Mouse (Mus musculus) forebrain, embryonic 15.5 days (tissue): ENCODE results near the gene Cep78. TPM values are rescaled to one million over a fixed set of nuclear protein-coding genes. Genes with fewer than 3 reads are reported as not detected.

ENCODE experiments used
- ATAC-seq: fragments of 200-750 bp; cut with Nextera tagmentation; replicated peaks from 2 replicates; pipeline ENCODE4 v1.8.0; 2017; ENCODE audit warnings: mild to moderate bottlenecking, moderate TSS enrichment, moderate library complexity
- H3K27ac ChIP-seq: fragments of 300-500 bp; sonication (generic); replicated peaks from 2 replicates; pipeline ENCODE4 v1.5.1; 2015; ENCODE audit warnings: mild to moderate bottlenecking, inconsistent platforms
- H3K27me3 ChIP-seq: fragments of 300-500 bp; sonication (generic); 2 replicates; pipeline ENCODE4 v1.6.1; 2015; ENCODE audit warnings: inconsistent platforms
- H3K36me3 ChIP-seq: fragments of 300-500 bp; sonication (generic); 2 replicates; pipeline ENCODE4 v1.6.1; 2015; ENCODE audit warnings: mild to moderate bottlenecking, inconsistent platforms
- H3K4me1 ChIP-seq: fragments of 300-500 bp; sonication (generic); 2 replicates; pipeline ENCODE4 v1.6.1; 2015; ENCODE audit warnings: inconsistent platforms
- H3K4me2 ChIP-seq: fragments of 300-500 bp; sonication (generic); replicated peaks from 2 replicates; pipeline ENCODE4 v1.6.1; 2015; ENCODE audit warnings: mild to moderate bottlenecking, inconsistent platforms
- H3K4me3 ChIP-seq: fragments of 300-500 bp; sonication (generic); 2 replicates; pipeline ENCODE4 v1.5.1; 2015; ENCODE audit warnings: mild to moderate bottlenecking, inconsistent platforms
- H3K9ac ChIP-seq: fragments of 300-500 bp; sonication (generic); replicated peaks from 2 replicates; pipeline ENCODE4 v1.6.1; 2015; ENCODE audit warnings: mild to moderate bottlenecking, inconsistent platforms
- H3K9me3 ChIP-seq: fragments of 300-500 bp; sonication (generic); 2 replicates; pipeline ENCODE4 v1.6.1; 2016; ENCODE audit warnings: inconsistent platforms
- WGBS: fragments of 180-500 bp; shearing (Covaris S2); methylation state at CpG from one replicate; pipeline ENCODE4 v1.1.7; 2015; ENCODE audit warnings: mixed read lengths; 5-methylcytosine and 5-hydroxymethylcytosine counted together
- polyA plus RNA-seq: library from polyadenylated mRNA; unstranded; fragments of >200 nt; fragmentation: Nextera tagmentation; extraction: Ambion mirVana; gene quantifications from 2 replicates; pipeline ENCODE4 v1.2.1, GENCODE M21; 2015

Cep78 gene
- polyA plus RNA-seq, 1 experiment from 2014 or later: 36.1 TPM

DNA sequence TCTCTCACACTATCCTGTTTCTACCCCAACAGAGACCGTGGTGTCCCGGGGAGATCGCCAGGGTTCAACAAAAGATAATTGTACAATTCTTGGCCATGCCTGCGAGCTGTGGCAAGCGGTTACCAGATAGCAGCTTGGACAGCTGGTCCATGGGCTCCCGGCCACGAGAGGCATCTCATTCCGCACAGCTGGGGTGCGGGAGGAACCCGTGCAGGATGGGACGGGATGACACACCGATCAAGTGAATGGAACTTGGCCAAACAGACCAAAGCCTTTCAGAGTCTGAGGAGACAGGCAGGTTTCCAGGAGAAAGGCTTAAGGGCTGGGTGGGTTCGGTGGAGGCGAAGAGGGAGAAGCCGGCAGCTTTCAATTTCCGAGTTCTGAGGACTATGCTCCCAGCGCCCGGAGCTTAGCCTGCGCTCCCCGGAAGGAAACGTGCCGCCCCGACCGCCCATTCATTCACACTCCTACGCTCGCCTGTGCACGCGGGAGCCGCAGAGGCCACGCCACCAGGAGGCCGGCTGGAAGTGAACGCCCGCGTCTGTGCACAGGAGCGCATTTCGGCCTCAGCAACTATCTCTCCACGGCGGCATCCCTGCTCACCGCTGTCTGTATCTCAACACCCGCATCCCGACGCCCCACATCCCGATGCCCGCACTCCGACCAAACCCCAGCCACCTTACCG lies 60.5 kb downstream of the Cep78 start:
- no peaks in the 10 kb centered on the region for H3K36me3 ChIP-seq
- H3K4me2 ChIP-seq: peak overlapping the region; percentile 81
- H3K9me3 ChIP-seq: no peaks in the 10 kb centered on the region
- ATAC-seq: peak; percentile 60
- peak overlapping the region; percentile 55 for H3K9ac ChIP-seq
- no peaks in the 10 kb centered on the region for H3K27me3 ChIP-seq
- H3K4me1 ChIP-seq: peaks cover 19% of the 10 kb centered on the region
- WGBS: under 1% methylated on average over 46 of the region's 46 CpGs
- peak overlapping the region; percentile 62 for H3K4me3 ChIP-seq
- H3K27ac ChIP-seq: peak overlapping the region; percentile 87

GRCm38 (mm10) chr19:15923426-15923825 lies 61.4 kb downstream of the Cep78 start:
- 20% methylated on average over 9 of the region's 9 CpGs for WGBS
- 0 out of 2 replicates have a peak overlapping the region, but pooled peaks have one; percentile 55 for H3K9ac ChIP-seq
- H3K9me3 ChIP-seq: no peaks in the 10 kb centered on the region
- H3K4me1 ChIP-seq: peaks cover 19% of the 10 kb centered on the region
- H3K27me3 ChIP-seq: no peaks in the 10 kb centered on the region
- H3K27ac ChIP-seq: no peak overlapping the region; the same call in 1 of the 2 replicates
- H3K4me3 ChIP-seq: peak overlapping the region; percentile 62
- peak overlapping the region; percentile 81 for H3K4me2 ChIP-seq
- H3K36me3 ChIP-seq: no peaks in the 10 kb centered on the region
- no peak for ATAC-seq

GRCm38 (mm10) chr19:15919336-15919735 lies 65.5 kb downstream of the Cep78 start:
- no peak overlapping the region for H3K4me3 ChIP-seq
- no peak for ATAC-seq
- H3K9me3 ChIP-seq: no peaks in the 10 kb centered on the region
- peaks cover 4% of the 10 kb centered on the region; the same call in 1 of the 2 replicates for H3K36me3 ChIP-seq
- H3K9ac ChIP-seq: no peak overlapping the region
- H3K27ac ChIP-seq: no peak overlapping the region
- WGBS: 97% methylated on average over 7 of the region's 7 CpGs
- H3K4me2 ChIP-seq: no peak overlapping the region
- H3K27me3 ChIP-seq: no peaks in the 10 kb centered on the region
- peaks cover 12% of the 10 kb centered on the region for H3K4me1 ChIP-seq

GRCm38 (mm10) chr19:15918111-15918510 lies 66.7 kb downstream of the Cep78 start:
- peaks cover 6% of the 10 kb centered on the region; the same call in 1 of the 2 replicates for H3K36me3 ChIP-seq

DNA sequence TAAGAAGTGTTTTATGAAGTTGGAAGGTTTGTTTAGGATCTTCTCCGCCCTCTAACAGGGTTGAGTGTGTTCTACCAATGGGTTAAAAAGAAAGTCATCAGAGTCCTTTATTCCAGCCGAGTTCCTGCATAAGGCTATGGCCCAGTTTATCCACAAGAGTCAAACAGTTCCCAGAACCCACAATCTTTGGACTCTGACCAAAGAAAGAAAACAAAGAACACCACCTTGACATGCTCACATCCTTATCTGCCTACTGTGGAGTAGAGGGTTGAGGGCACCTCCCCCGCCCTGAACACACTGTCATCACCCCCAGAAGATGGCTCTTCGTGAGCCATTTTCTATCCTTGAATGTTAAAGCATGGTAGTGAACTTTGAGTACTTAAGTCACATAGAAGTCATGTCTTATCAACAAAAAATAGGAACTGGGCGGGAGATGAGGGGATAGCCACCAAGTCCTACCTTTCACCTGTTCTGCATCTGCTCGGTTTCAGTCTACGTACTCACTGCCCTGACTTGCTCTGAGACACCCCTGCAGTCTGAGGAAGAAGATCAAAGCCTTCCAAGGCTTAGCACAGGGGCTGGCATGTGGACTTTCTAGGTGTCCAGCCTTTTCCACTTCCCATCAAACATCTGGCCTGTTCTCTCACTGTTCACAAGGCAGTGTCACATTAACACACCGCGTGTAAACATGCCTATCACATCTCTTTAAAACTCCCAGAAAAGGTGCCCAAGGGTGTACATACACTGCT lies 71.4 kb downstream of the Cep78 start:
- Histone ChIP-seq H3K9ac (no peak overlapping the region), H3K4me1 (no peaks in the 10 kb centered on the region), H3K4me3 (no peak overlapping the region), H3K9me3 (no peaks in the 10 kb centered on the region), H3K4me2 (no peak overlapping the region), H3K27ac (no peak overlapping the region), H3K27me3 (no peaks in the 10 kb centered on the region), H3K36me3 (peaks cover 12% of the 10 kb centered on the region; the same call in 1 of the 2 replicates)
- ATAC-seq: no peak
- WGBS: 91% methylated on average over 9 of the region's 9 CpGs

More at GRCm38 (mm10) chr19:15918111-15918510, 66.7 kb downstream of the Cep78 start:
- WGBS: 97% methylated on average over 7 of the region's 7 CpGs
- Histone ChIP-seq H3K9ac (no peak overlapping the region), H3K4me1 (peaks cover 3% of the 10 kb centered on the region), H3K4me2 (no peak overlapping the region), H3K9me3 (no peaks in the 10 kb centered on the region), H3K4me3 (no peak overlapping the region), H3K27me3 (no peaks in the 10 kb centered on the region), H3K27ac (no peak overlapping the region)
- ATAC-seq: no peak

DNA sequence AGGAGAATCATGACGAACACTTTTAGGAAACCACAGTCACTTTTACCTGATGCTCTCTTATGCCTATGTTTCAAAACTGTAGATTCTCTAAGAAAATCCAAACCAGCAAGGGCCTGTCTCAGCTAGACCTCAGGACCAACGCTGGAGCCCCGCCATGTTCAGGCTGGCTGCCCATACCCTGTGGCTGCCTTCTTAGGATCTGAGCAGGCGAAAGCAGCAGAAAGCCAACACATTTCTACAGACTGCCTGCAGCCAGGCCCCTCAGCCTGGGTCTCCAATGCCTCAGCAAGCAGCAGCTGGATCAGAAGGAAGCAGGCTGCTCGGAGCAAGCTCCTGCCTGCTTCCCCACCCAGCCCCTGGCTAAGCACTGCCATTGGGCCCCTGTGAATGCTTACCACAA lies 73.3 kb downstream of the Cep78 start:
- Histone ChIP-seq H3K4me1 (no peaks in the 10 kb centered on the region), H3K27me3 (no peaks in the 10 kb centered on the region), H3K9me3 (no peaks in the 10 kb centered on the region), H3K36me3 (peaks cover 8% of the 10 kb centered on the region; the same call in 1 of the 2 replicates), H3K27ac (no peak overlapping the region), H3K9ac (no peak overlapping the region), H3K4me2 (no peak overlapping the region), H3K4me3 (no peak overlapping the region)
- ATAC-seq: no peak
- WGBS: 93% methylated on average over 5 of the region's 5 CpGs

- 88% methylated on average over 3 of the region's 3 CpGs for WGBS
- peaks cover 8% of the 10 kb centered on the region; the same call in 1 of the 2 replicates for H3K36me3 ChIP-seq
- H3K27ac ChIP-seq: no peak overlapping the region
- no peak overlapping the region for H3K4me2 ChIP-seq
- ATAC-seq: no peak
- H3K4me3 ChIP-seq: no peak overlapping the region
- no peaks in the 10 kb centered on the region for H3K4me1 ChIP-seq
- H3K27me3 ChIP-seq: no peaks in the 10 kb centered on the region
- no peaks in the 10 kb centered on the region for H3K9me3 ChIP-seq
- no peak overlapping the region for H3K9ac ChIP-seq
Measured at GRCm38 (mm10) chr19:15910987-15911386, 73.8 kb downstream of the Cep78 start.

GRCm38 (mm10) chr19:15910488-15910887 lies 74.3 kb downstream of the Cep78 start:
- WGBS: 91% methylated on average over 1 of the region's 1 CpGs
- Histone ChIP-seq H3K9me3 (no peaks in the 10 kb centered on the region), H3K4me2 (no peak overlapping the region), H3K4me3 (no peak overlapping the region), H3K4me1 (no peaks in the 10 kb centered on the region), H3K36me3 (peaks cover 8% of the 10 kb centered on the region; the same call in 1 of the 2 replicates), H3K27ac (no peak overlapping the region), H3K27me3 (no peaks in the 10 kb centered on the region), H3K9ac (no peak overlapping the region)
- ATAC-seq: no peak

GRCm38 (mm10) chr19:15908016-15908415 lies 76.8 kb downstream of the Cep78 start:
- Histone ChIP-seq H3K4me3 (no peak overlapping the region), H3K4me1 (no peaks in the 10 kb centered on the region), H3K36me3 (0 out of 2 replicates have a peak, but pooled peaks cover 5% of the 10 kb centered on the region), H3K4me2 (no peak overlapping the region), H3K9me3 (no peaks in the 10 kb centered on the region), H3K27me3 (no peaks in the 10 kb centered on the region), H3K27ac (no peak overlapping the region), H3K9ac (no peak overlapping the region)
- no peak for ATAC-seq
- WGBS: 88% methylated on average over 5 of the region's 5 CpGs

Other genes with a start within 250 kb of the Cep78 start
- 110 and 114 TPM in 2 replicates for gene Psat1, start 37.7 kb downstream of the Cep78 start, polyA plus RNA-seq
- 85.2 and 96.9 TPM in 2 replicates for gene Gnaq, start 147.8 kb upstream of the Cep78 start, polyA plus RNA-seq